Mouse (Mus musculus) embryonic facial prominence, embryonic 14.5 days (tissue): Measurements from ENCODE around the gene Pank4. TPM values are rescaled to one million over a fixed set of nuclear protein-coding genes. Genes with fewer than 3 reads are reported as not detected.

Experiments used
- ATAC-seq: fragments of 200-750 bp; cut with Nextera tagmentation; 2 replicates; pipeline ENCODE4 v1.8.0; 2017; ENCODE audit warnings: low read depth, moderate number of reproducible peaks, moderate TSS enrichment
- DNase-seq: peaks from one replicate; pipeline ENCODE4 v3.0.0-alpha.2; 2015; ENCODE audit warnings: low spot score
- H3K27ac ChIP-seq: fragments of 300-500 bp; sonication (generic); replicated peaks from 2 replicates; pipeline ENCODE4 v1.5.1; 2014; ENCODE audit warnings: low read depth, mild to moderate bottlenecking, low read length, moderate library complexity
- H3K27me3 ChIP-seq: fragments of 300-500 bp; sonication (generic); replicated peaks from 2 replicates; pipeline ENCODE4 v1.6.1; 2014; ENCODE audit warnings: low read length; ENCODE audit not compliant: control insufficient read depth, insufficient read depth
- H3K36me3 ChIP-seq: fragments of 300-500 bp; sonication (generic); 2 replicates; pipeline ENCODE4 v1.6.1; 2014; ENCODE audit warnings: low read length, mixed read lengths; ENCODE audit not compliant: control insufficient read depth, insufficient read depth
- H3K4me1 ChIP-seq: fragments of 300-500 bp; sonication (generic); 2 replicates; pipeline ENCODE4 v1.6.1; 2014; ENCODE audit warnings: antibody characterized with exemption, low read length; ENCODE audit not compliant: control insufficient read depth, insufficient read depth
- H3K4me2 ChIP-seq: fragments of 300-500 bp; sonication (generic); 2 replicates; pipeline ENCODE4 v1.6.1; 2014; ENCODE audit warnings: low read depth, mild to moderate bottlenecking, low read length, moderate library complexity, mixed read lengths
- H3K4me3 ChIP-seq: fragments of 300-500 bp; sonication (generic); 2 replicates; pipeline ENCODE4 v1.5.1; 2014; ENCODE audit warnings: low read depth, mild to moderate bottlenecking, low read length
- H3K9ac ChIP-seq: fragments of 300-500 bp; sonication (generic); 2 replicates; pipeline ENCODE4 v1.6.1; 2014; ENCODE audit warnings: low read depth, mild to moderate bottlenecking, low read length, moderate library complexity, mixed read lengths
- H3K9me3 ChIP-seq: fragments of 300-500 bp; sonication (generic); 2 replicates; pipeline ENCODE4 v1.6.1; 2016; ENCODE audit warnings: low read length; ENCODE audit not compliant: control insufficient read depth
- WGBS: fragments of 180-500 bp; shearing (Covaris S2); extraction: QIAGEN DNeasy Blood & Tissue Kit; methylation state at CpG from one replicate; pipeline ENCODE4 v1.1.7; 2014; 5-methylcytosine and 5-hydroxymethylcytosine counted together
- polyA plus RNA-seq: library from polyadenylated mRNA; unstranded; fragments of >200 nt; fragmentation: Nextera tagmentation; extraction: Ambion mirVana; gene quantifications from 2 replicates; pipeline ENCODE4 v1.2.1, GENCODE M21; 2014

The Pank4 gene
- polyA plus RNA-seq, 1 experiment from 2014 or later = 34.5 TPM

DNA sequence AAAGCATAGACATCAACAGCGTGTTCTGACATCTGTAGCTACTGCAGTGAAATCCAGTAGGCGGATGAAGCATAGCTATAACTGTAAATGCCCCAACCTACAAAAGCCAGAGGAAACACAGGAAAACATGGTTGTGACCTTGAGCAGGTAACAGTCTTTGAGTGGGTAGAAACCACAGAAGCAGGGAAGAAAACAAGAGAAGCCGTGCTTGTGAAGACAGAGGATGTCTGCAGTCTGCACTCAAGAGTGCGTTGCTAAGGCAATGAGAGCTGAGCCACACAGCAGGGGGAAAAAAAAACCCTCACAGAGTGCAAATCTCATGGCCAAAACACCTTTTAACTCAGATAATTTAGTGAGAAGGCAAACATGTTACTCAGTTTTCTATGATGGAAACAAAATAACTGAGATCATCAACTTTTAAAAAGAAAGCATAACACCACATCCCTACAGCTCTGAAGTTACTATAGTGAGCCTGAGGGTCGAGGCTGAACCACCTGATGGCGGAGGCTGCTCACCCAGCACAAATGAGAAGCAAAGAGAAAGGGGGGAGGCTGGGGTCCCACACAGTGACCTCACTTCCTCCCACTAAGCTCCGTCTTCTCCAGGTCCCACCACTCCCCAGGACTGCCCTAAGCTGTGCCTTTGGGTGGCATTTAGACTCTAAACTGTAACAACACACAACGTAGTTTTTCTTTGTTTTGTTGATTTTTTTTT, 27.2 kb upstream of the Pank4 start:
- H3K9ac ChIP-seq = no peak overlapping the region
- no peaks in the 10 kb centered on the region for H3K9me3 ChIP-seq
- DNase-seq (no peak), ATAC-seq (no peak)
- H3K4me3 ChIP-seq = no peak overlapping the region
- H3K27me3 ChIP-seq = no peaks in the 10 kb centered on the region
- WGBS = 59% methylated on average over 8 of the region's 8 CpGs
- no peaks in the 10 kb centered on the region for H3K36me3 ChIP-seq
- H3K4me2 ChIP-seq = no peak overlapping the region
- no peak overlapping the region for H3K27ac ChIP-seq
- no peaks in the 10 kb centered on the region for H3K4me1 ChIP-seq

GRCm38 (mm10) chr4:154937746-154938145, 26.2 kb upstream of the Pank4 start:
- Histone ChIP-seq H3K36me3 (no peaks in the 10 kb centered on the region), H3K27ac (no peak overlapping the region), H3K4me3 (no peak overlapping the region), H3K4me2 (no peak overlapping the region), H3K9me3 (no peaks in the 10 kb centered on the region), H3K4me1 (no peaks in the 10 kb centered on the region), H3K9ac (no peak overlapping the region), H3K27me3 (no peaks in the 10 kb centered on the region)
- 76% methylated on average over 1 of the region's 1 CpGs for WGBS
- DNase-seq = no peak
- no peak for ATAC-seq

DNA sequence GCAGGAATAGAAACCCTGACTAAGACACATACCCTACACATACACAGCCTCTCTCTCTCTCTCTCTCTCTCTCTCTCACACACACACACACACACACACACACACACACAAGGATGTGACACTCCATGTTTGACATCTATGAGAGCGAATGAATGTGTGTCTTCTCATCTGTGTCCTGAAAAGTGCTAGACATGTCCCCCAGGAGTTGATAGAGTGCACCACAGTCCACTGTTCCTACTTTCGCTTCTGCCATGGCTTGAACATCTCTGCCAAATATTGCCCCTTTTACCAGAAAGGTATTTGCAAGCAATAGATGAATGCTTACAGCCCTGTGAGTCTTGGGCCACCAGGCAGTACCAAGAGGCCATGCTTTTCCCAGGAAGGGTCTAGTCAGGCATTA, 23.8 kb upstream of the Pank4 start:
- ATAC-seq (no peak), DNase-seq (no peak)
- Histone ChIP-seq H3K27ac (no peak overlapping the region), H3K36me3 (no peaks in the 10 kb centered on the region), H3K4me3 (no peak overlapping the region), H3K9ac (no peak overlapping the region), H3K4me2 (no peak overlapping the region), H3K4me1 (no peaks in the 10 kb centered on the region), H3K27me3 (no peaks in the 10 kb centered on the region), H3K9me3 (no peaks in the 10 kb centered on the region)
- WGBS = 83% methylated on average over 2 of the region's 2 CpGs

GRCm38 (mm10) chr4:154941831-154942230, 22.1 kb upstream of the Pank4 start:
- no peak overlapping the region for H3K9ac ChIP-seq
- H3K27ac ChIP-seq = no peak overlapping the region
- no peak overlapping the region for H3K4me3 ChIP-seq
- H3K4me1 ChIP-seq = no peaks in the 10 kb centered on the region
- H3K9me3 ChIP-seq = no peaks in the 10 kb centered on the region
- no peaks in the 10 kb centered on the region for H3K27me3 ChIP-seq
- DNase-seq = no peak
- ATAC-seq = no peak
- no peak overlapping the region for H3K4me2 ChIP-seq
- 92% methylated on average over 5 of the region's 5 CpGs for WGBS
- no peaks in the 10 kb centered on the region for H3K36me3 ChIP-seq

DNA sequence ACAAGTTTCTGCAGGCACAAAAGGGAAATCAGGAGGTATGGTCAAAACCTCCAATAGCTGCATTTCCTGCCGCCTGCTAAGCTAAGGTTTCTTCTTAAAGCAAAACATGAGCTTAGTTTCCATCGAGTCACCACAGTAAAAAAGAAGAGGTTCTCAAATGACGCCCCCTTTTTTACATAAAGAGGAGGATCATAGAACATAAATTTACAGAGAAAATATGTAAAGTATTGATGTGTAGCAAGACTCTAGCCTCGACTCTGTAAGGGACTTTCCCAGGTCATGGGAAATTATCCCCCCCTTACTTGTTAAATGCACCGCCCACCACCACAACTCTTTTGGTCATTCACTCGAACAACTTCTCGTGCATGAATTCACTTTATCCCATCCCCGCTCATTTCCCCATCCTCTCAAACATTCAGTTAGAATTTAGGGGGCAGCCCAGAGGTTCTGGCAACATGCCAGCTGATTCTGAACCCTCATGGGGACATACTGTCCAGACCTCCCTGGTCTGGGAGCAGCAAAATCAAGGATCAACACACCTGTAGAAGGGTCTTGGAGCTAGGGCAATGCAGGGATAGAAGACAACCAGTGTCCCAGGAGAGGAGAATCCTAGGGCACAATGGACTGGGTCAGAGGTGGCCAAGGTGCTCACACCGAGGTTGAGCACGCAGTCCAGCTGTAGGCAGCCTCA, 21.1 kb upstream of the Pank4 start:
- H3K9ac ChIP-seq = no peak overlapping the region
- H3K36me3 ChIP-seq = no peaks in the 10 kb centered on the region
- no peaks in the 10 kb centered on the region for H3K9me3 ChIP-seq
- H3K4me3 ChIP-seq = no peak overlapping the region
- H3K27me3 ChIP-seq = no peaks in the 10 kb centered on the region
- no peak overlapping the region for H3K4me2 ChIP-seq
- no peak overlapping the region for H3K27ac ChIP-seq
- H3K4me1 ChIP-seq = no peaks in the 10 kb centered on the region
- DNase-seq = no peak
- 74% methylated on average over 10 of the region's 10 CpGs for WGBS
- ATAC-seq = no peak

DNA sequence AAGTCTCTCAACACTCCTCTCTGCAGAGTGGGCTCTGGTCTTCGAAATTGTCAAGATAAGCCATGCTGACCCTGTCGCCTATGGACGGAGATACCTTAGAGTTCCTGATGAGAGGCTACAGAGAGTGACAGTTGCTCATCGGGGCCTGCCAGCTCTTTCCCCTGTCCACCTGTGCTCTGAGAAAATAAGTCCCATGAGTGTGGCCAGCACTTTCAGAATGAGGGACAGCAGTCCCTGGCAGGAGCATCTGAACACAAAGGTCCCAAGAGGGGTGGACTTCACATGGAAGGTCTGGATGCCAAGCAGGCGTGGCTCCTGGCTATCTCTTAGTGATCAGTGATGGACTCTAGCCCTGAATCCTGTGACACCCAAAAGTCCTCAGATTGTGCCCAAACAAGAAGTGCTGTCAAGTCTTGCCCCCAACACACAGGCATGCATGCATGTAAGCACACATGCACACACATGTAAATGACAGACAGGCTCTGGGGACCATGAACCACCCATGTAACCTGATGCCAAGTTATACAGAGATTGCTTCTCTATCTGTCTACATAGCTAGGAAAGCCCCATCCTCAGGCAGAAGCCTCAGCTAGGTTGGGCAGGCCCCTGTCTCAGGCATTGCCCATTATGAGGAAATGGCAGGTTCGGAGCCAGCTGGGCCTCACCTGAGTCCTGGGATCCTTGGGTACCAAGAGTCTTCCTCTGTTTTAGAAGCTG, 20.4 kb upstream of the Pank4 start:
- no peak overlapping the region for H3K9ac ChIP-seq
- H3K9me3 ChIP-seq = no peaks in the 10 kb centered on the region
- DNase-seq (no peak), ATAC-seq (no peak)
- H3K27ac ChIP-seq = no peak overlapping the region
- no peaks in the 10 kb centered on the region for H3K27me3 ChIP-seq
- no peaks in the 10 kb centered on the region for H3K4me1 ChIP-seq
- no peak overlapping the region for H3K4me3 ChIP-seq
- H3K36me3 ChIP-seq = no peaks in the 10 kb centered on the region
- 88% methylated on average over 6 of the region's 6 CpGs for WGBS
- no peak overlapping the region for H3K4me2 ChIP-seq

GRCm38 (mm10) chr4:154944121-154944590, 19.8 kb upstream of the Pank4 start:
- Histone ChIP-seq H3K36me3 (no peaks in the 10 kb centered on the region), H3K4me3 (no peak overlapping the region), H3K4me1 (no peaks in the 10 kb centered on the region), H3K9ac (no peak overlapping the region), H3K27me3 (peaks cover 3% of the 10 kb centered on the region), H3K4me2 (no peak overlapping the region), H3K9me3 (no peaks in the 10 kb centered on the region), H3K27ac (no peak overlapping the region)
- DNase-seq (peak; percentile 90), ATAC-seq (peak; percentile 74)
- 40% methylated on average over 2 of the region's 2 CpGs for WGBS

GRCm38 (mm10) chr4:154946319-154946718, 17.6 kb upstream of the Pank4 start:
- Histone ChIP-seq H3K4me3 (peak overlapping the region; percentile 17), H3K27me3 (peaks cover 20% of the 10 kb centered on the region), H3K36me3 (no peaks in the 10 kb centered on the region), H3K9me3 (no peaks in the 10 kb centered on the region), H3K9ac (no peak overlapping the region), H3K4me2 (peak overlapping the region; percentile 44), H3K4me1 (peaks cover 4% of the 10 kb centered on the region; the same call in 1 of the 2 replicates), H3K27ac (no peak overlapping the region)
- ATAC-seq = peak; percentile 93
- DNase-seq = peak; percentile 90
- WGBS = 2% methylated on average over 8 of the region's 8 CpGs
